Mouse (Mus musculus) limb, embryonic 11.5 days (tissue): ENCODE results near the gene Prkd2. TPM values are rescaled to one million over a fixed set of nuclear protein-coding genes. Genes with fewer than 3 reads are reported as not detected.

Experiments
- ATAC-seq: fragments of 200-750 bp; cut with Nextera tagmentation; 2 replicates; pipeline ENCODE4 v1.8.0; 2017; ENCODE audit warnings: low read depth; ENCODE audit not compliant: insufficient number of reproducible peaks, low FRiP score, low TSS enrichment
- DNase-seq: peaks from one replicate; pipeline ENCODE4 v3.0.0-alpha.2; 2015; ENCODE audit warnings: low spot score
- H3K27ac ChIP-seq: fragments of 300-500 bp; sonication (generic); replicated peaks from 2 replicates; pipeline ENCODE4 v1.5.1; 2014; ENCODE audit warnings: low read depth, mild to moderate bottlenecking, low read length
- H3K27me3 ChIP-seq: fragments of 300-500 bp; sonication (generic); 2 replicates; pipeline ENCODE4 v1.6.1; 2014; ENCODE audit warnings: mild to moderate bottlenecking, low read length, mixed read lengths; ENCODE audit not compliant: control insufficient read depth, insufficient read depth
- H3K36me3 ChIP-seq: fragments of 300-500 bp; sonication (generic); 2 replicates; pipeline ENCODE4 v1.6.1; 2014; ENCODE audit warnings: mild to moderate bottlenecking, low read length, moderate library complexity, mixed read lengths; ENCODE audit not compliant: control insufficient read depth, insufficient read depth
- H3K4me1 ChIP-seq: fragments of 300-500 bp; sonication (generic); 2 replicates; pipeline ENCODE4 v1.6.1; 2014; ENCODE audit warnings: low read length, mixed read lengths; ENCODE audit not compliant: control insufficient read depth, insufficient read depth
- H3K4me2 ChIP-seq: fragments of 300-500 bp; sonication (generic); 2 replicates; pipeline ENCODE4 v1.6.1; 2014; ENCODE audit warnings: low read depth, mild to moderate bottlenecking, moderate library complexity; ENCODE audit not compliant: severe bottlenecking
- H3K4me3 ChIP-seq: fragments of 300-500 bp; sonication (generic); 2 replicates; pipeline ENCODE4 v1.5.1; 2014; ENCODE audit warnings: low read depth, low read length
- H3K9ac ChIP-seq: fragments of 300-500 bp; sonication (generic); 2 replicates; pipeline ENCODE4 v1.6.1; 2014; ENCODE audit warnings: mild to moderate bottlenecking, low read length
- H3K9me3 ChIP-seq: fragments of 300-500 bp; sonication (generic); 2 replicates; pipeline ENCODE4 v1.6.1; 2016; ENCODE audit warnings: low read length; ENCODE audit not compliant: control insufficient read depth
- WGBS: fragments of 180-500 bp; shearing (Covaris S2); extraction: QIAGEN DNeasy Blood & Tissue Kit; methylation state at CpG from one replicate; pipeline ENCODE4 v1.1.7; 2014; 5-methylcytosine and 5-hydroxymethylcytosine counted together
- polyA plus RNA-seq: library from polyadenylated mRNA; unstranded; fragments of >200 nt; fragmentation: Nextera tagmentation; extraction: Ambion mirVana; gene quantifications from 2 replicates; pipeline ENCODE4 v1.2.1, GENCODE M21; 2014

Prkd2 gene
- polyA plus RNA-seq, 1 experiment from 2014 or later, result 16.6 TPM

DNA sequence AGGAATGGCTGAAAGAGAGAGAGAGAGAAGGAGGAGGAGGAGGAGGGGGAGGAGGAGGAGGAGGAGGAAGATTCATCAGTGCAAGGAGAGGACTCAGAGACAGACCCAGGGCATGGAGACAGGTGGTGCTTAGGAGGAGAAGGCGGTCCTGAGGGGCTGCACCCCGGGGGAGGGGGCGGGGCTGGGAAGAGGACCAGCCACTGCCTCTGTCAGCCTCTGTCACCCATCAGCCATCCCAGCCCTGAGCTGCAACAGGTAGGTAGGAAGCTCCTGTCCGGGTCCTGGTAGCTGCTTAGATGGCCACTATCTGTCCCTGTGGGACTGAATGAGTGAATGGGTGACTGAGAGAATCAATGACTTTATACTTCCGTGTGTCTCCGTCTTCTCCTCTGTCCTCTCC is 50.9 kb downstream of the Prkd2 start:
- Histone ChIP-seq H3K4me1 (peaks cover 42% of the 10 kb centered on the region), H3K4me2 (peak overlapping the region; percentile 64), H3K9ac (no peak overlapping the region), H3K27me3 (no peaks in the 10 kb centered on the region), H3K36me3 (peaks cover 2% of the 10 kb centered on the region; the same call in 1 of the 2 replicates), H3K27ac (no peak overlapping the region), H3K9me3 (peaks cover 3% of the 10 kb centered on the region; the same call in 1 of the 2 replicates), H3K4me3 (peak overlapping the region; percentile 32)
- 3% methylated on average over 5 of the region's 6 CpGs for WGBS
- ATAC-seq (no peak), DNase-seq (no peak)

DNA sequence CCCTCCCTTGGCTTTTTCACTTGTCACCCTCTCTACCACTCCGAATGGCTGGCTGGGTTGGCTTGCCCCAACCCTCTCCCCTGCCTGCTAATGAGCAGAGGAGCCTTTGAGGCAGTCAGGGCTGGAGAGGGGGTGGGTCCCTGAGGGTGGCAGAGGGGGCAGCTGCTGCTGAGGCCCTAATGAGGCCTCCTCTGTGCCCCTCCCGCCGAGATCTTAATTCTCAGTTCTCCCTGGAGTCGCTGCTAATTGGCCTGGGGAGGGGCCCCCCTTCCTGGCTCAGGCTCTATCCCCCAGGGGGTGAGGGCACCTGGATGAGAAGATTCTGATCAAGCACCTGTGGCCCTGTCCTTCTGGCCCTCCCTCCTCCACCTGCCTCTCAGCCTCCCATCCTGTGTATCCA is 51.6 kb downstream of the Prkd2 start:
- Histone ChIP-seq H3K27me3 (no peaks in the 10 kb centered on the region), H3K4me2 (peak overlapping the region; percentile 52), H3K27ac (0 out of 2 replicates have a peak overlapping the region, but pooled peaks have one; percentile 8), H3K4me1 (peaks cover 42% of the 10 kb centered on the region), H3K9me3 (peaks cover 3% of the 10 kb centered on the region; the same call in 1 of the 2 replicates), H3K4me3 (peak overlapping the region; percentile 18; the same call in 1 of the 2 replicates), H3K9ac (0 out of 2 replicates have a peak overlapping the region, but pooled peaks have one; percentile 27), H3K36me3 (no peaks in the 10 kb centered on the region)
- ATAC-seq (no peak), DNase-seq (no peak)
- WGBS, result 4% methylated on average over 3 of the region's 4 CpGs

DNA sequence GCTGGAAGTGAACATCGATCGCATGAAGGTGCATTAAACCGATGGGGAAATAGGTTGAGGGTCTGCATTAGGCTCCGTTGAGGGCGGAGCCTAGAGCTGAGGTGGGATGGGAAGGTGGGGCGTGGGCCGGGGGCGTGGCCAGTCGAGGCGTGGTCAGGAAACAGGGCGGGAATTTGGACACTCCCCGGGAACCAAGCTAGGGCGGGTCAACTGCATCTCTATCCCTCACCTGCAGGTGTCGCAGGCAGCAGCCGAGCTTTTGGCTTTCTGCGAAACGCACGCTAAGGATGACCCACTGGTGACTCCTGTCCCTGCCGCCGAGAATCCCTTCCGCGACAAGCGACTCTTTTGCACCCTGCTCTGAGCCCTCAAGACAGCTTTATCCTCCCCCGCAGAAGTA is 52.3 kb downstream of the Prkd2 start:
- Histone ChIP-seq H3K4me1 (peaks cover 42% of the 10 kb centered on the region), H3K9me3 (no peaks in the 10 kb centered on the region), H3K4me2 (peak overlapping the region; percentile 52), H3K27me3 (no peaks in the 10 kb centered on the region), H3K4me3 (peak overlapping the region; percentile 18), H3K9ac (no peak overlapping the region), H3K27ac (no peak overlapping the region), H3K36me3 (no peaks in the 10 kb centered on the region)
- DNase-seq, result peak; percentile 93
- ATAC-seq, result peak; percentile 54; the same call in 1 of the 2 replicates
- 1% methylated on average over 24 of the region's 24 CpGs for WGBS

DNA sequence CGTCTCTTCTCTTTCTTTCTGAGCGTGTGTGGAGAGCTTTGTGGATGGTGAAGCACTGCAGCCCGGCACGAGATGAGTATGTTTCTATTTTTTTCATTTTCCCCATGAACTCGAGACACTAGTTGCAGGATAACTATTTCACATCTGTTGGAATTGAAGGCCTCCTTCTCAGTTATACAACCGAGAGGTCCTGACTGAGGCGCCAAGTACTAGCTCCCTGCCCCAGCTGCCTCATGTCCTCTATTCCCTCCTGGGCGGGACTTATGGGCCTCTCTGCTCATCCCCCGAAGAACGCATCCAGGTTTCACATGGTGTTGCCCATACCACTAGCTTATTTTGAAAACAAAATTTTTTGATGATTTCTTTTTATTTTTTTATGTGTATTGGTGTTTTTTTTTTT is 52.8 kb downstream of the Prkd2 start:
- Histone ChIP-seq H3K27me3 (no peaks in the 10 kb centered on the region), H3K36me3 (no peaks in the 10 kb centered on the region), H3K27ac (no peak overlapping the region), H3K9me3 (no peaks in the 10 kb centered on the region), H3K4me2 (peak overlapping the region; percentile 52), H3K4me3 (no peak overlapping the region), H3K9ac (no peak overlapping the region), H3K4me1 (peaks cover 40% of the 10 kb centered on the region)
- 36% methylated on average over 10 of the region's 10 CpGs for WGBS
- DNase-seq (no peak), ATAC-seq (no peak)

DNA sequence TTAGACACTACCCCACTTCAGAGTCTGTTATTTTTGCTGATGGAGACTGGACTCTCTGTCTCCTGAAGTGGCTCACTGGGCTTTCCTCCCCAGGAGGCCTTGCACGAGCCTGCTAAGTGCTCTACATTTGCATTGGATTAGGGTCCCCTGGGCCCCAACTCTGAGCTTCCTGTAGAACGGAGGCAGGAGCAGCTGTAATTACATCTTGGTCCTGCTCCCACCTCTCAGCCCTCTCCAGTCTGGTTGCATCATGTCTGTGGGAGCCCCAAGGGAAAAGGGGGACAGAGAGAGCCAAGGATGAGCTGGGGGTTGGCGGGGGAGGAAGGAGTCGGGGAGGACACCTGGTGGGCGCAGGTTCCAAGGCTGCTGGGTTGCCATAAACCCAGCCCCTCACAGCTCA is 57.8 kb downstream of the Prkd2 start:
- DNase-seq (no peak), ATAC-seq (no peak)
- Histone ChIP-seq H3K4me1 (peaks cover 12% of the 10 kb centered on the region), H3K27me3 (no peaks in the 10 kb centered on the region), H3K4me3 (no peak overlapping the region), H3K9me3 (no peaks in the 10 kb centered on the region), H3K9ac (no peak overlapping the region), H3K27ac (no peak overlapping the region), H3K4me2 (no peak overlapping the region), H3K36me3 (no peaks in the 10 kb centered on the region)
- WGBS, result 22% methylated on average over 5 of the region's 5 CpGs

DNA sequence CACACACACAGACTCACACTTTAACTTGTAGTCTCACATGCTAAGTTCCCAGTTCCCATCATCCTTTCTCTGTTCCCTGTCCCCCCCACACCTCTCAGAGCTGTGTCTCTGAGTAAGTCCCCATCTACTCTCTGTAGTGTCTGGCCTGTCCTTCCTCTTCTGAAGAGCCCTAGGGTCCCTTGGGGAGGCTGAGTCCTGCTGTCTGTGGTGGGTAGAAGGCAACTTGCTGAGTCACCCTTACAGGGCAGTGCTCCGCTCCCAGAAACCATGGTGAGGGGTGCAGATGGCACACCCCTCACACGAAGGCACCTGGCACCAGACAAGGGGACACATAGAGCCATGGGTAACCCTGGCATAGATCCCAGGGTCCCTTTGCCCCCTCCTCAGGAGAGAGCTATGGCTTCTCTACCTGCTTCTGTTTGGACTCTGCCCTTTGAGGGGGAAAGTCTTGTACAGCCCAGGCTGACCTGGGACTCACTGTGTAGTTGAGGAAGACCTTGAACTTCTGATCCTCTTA is 60.8 kb downstream of the Prkd2 start:
- Histone ChIP-seq H3K4me1 (peaks cover 23% of the 10 kb centered on the region), H3K9me3 (no peaks in the 10 kb centered on the region), H3K27me3 (no peaks in the 10 kb centered on the region), H3K9ac (no peak overlapping the region), H3K36me3 (no peaks in the 10 kb centered on the region), H3K27ac (no peak overlapping the region), H3K4me2 (no peak overlapping the region), H3K4me3 (no peak overlapping the region)
- WGBS, result 91% methylated on average over 2 of the region's 2 CpGs
- ATAC-seq (no peak), DNase-seq (no peak)

DNA sequence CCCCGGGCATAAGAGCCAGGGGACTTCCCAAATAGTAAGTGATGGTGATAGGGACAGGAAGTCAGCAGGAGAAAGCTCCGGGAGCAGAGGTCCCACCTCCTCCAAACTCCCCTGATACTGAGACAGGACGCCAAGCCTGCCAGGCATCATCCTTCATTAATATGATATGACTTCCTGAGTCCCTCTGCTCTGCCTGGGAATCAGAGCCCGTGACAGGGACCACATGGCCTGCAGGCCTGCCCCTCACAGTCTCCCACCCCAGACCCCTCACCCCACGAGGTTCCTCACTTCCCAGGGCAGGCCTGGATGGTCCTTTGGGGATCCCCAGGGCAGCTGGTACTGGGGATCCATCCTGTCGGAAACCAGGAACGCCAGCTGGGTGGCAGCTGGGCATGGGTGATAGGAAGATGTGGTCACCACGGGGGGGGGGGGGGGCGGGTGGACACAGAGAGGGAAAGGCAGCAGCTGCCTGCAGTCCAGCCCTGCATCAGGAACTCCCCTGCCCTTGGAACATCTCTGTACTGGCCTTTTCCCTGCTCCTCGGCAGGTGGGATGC is 61.5 kb downstream of the Prkd2 start:
- Histone ChIP-seq H3K4me3 (no peak overlapping the region), H3K9ac (no peak overlapping the region), H3K9me3 (no peaks in the 10 kb centered on the region), H3K27ac (no peak overlapping the region), H3K27me3 (no peaks in the 10 kb centered on the region), H3K36me3 (no peaks in the 10 kb centered on the region), H3K4me1 (peaks cover 23% of the 10 kb centered on the region), H3K4me2 (no peak overlapping the region)
- DNase-seq, result no peak
- no peak for ATAC-seq
- WGBS, result 57% methylated on average over 8 of the region's 10 CpGs

DNA sequence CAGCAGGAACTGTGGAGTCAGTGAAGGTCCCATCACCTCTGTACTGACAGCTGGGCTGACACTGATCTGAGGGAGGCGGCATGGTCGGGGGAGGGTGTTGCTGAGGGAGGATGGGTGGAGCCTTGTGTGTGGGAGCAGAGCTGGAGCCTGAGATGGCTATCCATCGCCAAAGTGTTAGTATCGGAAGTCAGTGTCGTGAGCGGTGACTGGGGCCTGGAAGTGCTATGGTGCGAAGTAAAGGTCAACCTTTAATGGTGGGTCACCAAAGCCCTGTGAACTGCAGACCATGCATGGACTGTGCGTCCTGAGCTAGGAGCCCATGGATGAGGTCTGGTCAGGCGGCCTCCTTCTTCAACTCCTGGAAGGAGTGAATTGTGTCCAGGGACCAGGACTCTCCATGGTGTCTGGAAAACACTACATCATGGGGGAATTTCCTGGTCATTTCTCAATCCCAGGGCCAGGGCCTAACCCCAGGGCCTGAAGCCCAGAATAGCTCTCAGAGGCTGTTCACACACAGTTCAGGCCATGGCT is 62.9 kb downstream of the Prkd2 start:
- 19% methylated on average over 9 of the region's 9 CpGs for WGBS
- peaks cover 28% of the 10 kb centered on the region for H3K4me1 ChIP-seq
- peak; percentile 40; the same call in 1 of the 2 replicates for ATAC-seq

More for the DNA sequence above, 62.9 kb downstream of the Prkd2 start:
- Histone ChIP-seq H3K4me3 (no peak overlapping the region), H3K27me3 (no peaks in the 10 kb centered on the region), H3K9ac (no peak overlapping the region), H3K36me3 (no peaks in the 10 kb centered on the region), H3K9me3 (no peaks in the 10 kb centered on the region), H3K4me2 (no peak overlapping the region), H3K27ac (no peak overlapping the region)
- no peak for DNase-seq
